Mouse (Mus musculus) adrenal gland, postnatal 10 days (tissue): ENCODE measurements at regions not wholly inside any gene's neighbourhood (a gene's known extent, or its start where the extent isn't known, plus 50 kb on each side); places are given as distances from the start of the nearest gene placed in this dataset.

ENCODE experiments used
- DNase-seq: peaks from one replicate; pipeline ENCODE4 v3.0.0; 2021; ENCODE audit warnings: mixed read lengths

DNA sequence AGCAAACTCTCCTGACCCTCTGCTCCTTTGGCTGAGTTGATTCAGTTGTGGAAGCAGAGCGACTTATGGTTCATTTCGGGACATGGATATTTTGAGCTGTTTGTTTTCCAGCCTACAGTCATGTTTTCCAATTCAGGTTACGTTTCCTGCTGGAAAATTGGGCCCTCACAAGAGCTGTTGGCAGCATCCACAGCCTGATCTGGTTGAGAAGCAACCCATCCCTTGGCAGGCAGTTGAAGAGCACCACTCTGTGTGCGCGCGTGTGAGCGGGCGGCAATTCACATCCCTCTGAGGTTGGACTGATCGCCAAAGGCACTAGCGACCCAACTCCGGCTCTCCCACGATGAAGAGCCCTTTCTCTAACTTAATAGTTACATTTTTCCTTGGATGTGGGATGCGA, 457.1 kb downstream of the Tmem38b start:
- no peak for DNase-seq

DNA sequence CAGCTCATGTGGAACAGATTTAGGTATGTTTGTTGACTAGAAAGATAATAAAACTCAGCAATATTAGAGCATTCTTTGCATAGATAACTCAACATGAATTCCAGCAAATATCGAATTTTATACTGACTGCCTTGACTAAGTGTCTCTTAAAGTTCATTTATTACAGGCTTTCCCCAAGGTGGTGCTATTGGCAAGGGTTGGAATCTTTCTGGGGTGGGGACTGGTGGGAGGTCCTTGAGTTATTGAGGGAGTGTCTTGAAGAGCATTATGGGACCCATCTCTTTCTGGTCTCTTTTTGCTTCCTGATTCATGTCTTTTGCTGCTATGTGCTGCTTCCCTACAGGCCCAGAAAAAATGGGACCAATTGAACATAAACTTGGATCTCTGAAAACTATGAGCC, 488.0 kb downstream of the Tmem38b start:
- no peak for DNase-seq

DNA sequence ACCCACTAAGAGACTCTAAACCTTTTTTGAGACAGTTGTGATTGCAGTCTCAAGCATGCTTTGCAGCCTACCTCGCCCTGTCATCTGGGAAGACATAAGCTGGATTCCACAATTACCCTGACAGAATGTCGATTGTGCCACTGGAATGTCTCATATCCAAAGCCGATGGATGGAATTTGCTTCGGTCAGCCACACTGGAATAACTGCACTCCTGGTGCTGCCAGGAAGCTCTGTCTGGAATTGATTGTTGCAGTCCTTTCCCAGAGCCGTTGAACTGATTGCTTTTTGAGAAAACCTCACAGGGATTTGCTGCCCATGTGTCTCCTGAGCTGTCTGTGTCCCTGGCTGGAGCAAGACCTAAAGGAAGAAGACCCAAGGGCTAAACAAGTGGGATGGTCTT, 499.0 kb downstream of the Tmem38b start:
- DNase-seq, result no peak

DNA sequence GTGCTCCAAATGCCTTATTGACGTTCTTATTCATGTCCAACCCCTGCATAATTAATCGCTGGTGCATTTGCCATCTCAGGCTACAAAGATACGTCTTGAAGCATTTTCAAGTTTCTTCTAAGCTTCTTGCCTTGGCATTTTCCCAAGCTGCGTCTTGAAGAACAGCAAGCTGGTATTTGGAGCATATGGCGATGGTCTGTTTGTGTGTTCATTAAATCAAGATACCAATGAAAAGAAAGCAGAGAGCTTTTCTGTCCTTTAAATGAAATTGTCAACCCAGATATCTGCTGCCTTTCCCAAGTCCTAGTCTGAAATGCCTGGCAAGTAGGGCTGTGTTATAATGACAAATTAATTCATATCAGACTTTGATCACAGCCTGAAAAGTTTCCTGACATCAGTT, 502.4 kb downstream of the Tmem38b start:
- DNase-seq, result no peak

DNA sequence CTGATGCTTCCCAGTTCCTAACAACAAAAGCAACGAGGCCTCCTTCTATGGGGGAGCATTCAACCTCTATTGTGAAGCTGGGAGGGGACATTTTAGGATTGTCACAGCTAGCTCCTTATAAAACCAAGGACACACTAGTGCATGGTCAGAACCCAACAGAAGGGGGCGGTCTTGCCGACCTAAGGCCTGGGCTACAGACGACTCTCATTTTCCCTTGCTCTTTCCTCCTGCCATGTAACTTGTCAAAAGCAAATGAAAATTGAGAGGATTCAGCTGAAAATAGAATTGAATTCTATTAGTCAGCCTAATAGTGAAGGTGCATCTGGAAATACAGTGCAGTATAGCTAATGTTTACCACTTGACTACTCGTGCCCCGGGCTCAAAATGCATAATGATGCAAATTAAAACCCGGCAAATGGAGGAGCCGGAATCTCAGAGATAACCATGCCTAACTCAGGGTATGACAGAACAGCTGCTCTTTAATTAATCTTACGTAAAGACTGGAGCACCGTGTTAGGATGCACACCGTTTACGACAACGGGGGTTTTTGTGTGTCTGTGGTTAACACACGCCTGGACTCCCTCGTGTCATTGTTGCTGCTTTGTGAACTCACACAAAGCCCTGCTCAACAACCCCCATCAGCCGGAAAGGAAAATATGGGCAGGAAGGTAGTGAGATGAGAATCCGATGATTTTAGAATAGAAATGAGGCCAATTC, 503.0 kb downstream of the Tmem38b start:
- no peak for DNase-seq

DNA sequence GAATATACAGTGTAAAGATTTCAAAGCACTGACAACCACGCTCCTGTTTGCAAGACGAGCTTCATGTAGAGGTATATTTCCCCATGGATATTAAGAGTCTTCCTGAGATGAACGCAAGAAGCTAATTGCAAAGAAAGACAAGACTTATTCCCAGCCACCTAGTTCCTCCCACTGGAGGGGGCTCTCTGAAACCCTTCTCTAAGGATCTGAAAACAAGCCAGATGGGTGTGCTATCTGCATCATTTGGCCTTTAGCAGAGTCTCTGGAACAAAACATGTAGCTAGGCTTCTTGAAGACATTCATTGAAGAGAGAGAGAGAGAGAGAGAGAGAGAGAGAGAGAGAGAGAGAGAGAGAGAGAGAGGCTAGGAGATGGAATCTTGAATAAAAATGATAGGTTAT, 504.8 kb downstream of the Tmem38b start:
- no peak for DNase-seq

DNA sequence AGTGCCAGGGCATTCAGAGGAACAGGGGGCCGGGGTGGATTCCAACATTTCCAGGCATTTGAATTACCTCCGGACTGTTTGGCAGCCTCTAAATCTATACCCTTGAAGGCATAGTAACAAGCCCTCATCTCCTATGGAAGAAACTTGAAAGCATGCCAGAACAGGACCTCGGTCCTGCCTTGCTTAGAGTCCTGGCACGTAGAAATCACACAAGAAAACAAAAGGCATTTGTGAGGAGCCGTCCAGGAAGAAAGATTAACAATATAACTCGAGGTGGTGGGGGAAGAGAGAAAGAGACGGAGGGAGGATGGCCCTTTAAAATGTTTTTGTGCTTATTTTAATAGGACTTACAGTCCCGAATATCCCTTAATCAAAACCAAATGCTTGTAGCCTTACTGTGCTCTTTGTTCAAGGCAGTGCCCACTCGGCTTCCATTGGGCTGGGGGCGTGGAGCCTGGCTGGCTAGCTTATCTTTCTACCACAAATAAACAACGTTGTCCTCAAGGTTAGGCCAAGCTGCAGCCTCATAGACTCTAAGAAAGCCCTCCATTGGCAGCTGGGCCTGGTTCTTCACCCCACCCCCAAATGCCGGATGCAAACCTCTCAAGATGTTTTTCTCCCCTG, 505.9 kb downstream of the Tmem38b start:
- no peak for DNase-seq

DNA sequence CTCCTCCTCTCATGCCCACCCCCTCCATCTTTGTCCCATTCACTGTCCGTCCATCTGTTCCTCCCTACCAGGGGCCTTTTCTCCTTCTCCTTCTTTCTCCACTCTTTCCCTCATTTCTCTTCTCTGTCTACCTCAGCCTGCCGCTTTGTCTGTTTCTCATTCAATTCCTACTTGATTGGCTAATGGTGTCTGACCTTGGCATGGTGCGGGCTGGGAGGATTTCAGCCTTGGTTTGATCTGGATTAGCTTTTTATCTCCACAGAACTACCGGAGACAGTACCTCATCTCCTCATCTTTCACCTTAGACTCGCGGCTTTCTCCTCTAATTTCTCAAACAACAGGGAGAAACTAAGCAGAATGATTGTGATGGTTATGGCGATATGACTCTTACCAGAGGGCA, 506.4 kb downstream of the Tmem38b start:
- DNase-seq, result peak; percentile 4

DNA sequence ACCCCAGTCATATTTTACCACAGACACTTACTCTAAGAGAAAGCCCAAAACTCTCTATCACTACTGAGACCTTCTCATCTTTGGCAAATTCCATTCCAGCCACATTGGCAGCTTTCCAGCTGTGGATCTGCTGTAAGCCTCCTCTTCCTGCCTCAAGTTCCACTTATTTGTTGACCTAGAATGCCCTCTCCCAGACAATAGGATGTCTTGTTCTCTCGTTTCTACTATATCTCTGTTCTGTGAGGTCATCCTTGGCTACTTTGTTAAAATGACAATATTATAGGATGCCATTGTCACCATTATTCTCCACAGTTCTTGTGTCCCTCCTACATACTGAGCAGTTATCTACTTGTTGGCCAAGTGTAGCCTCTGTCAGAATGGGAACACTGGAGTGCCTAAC, 512.7 kb downstream of the Tmem38b start:
- DNase-seq, result peak; percentile 10

DNA sequence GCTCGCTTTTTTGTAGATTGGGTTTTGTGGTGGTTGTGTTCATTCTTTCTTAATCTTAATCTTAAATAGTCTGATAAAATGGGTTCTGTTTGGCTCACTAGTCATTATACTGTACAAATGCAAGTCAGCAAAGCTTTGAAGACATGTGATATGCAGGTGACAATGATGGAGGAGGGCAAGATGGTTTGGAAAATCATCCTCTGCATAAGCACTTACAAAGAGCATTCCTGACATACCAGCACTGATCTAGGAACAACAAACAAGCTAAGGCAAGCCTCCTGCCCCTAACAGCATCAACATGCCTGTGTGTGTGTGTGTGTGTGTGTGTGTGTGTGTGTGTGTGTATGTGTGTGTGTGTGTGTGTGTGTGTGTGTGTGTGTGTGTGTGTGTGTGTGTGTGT, 514.3 kb downstream of the Tmem38b start:
- DNase-seq, result no peak

DNA sequence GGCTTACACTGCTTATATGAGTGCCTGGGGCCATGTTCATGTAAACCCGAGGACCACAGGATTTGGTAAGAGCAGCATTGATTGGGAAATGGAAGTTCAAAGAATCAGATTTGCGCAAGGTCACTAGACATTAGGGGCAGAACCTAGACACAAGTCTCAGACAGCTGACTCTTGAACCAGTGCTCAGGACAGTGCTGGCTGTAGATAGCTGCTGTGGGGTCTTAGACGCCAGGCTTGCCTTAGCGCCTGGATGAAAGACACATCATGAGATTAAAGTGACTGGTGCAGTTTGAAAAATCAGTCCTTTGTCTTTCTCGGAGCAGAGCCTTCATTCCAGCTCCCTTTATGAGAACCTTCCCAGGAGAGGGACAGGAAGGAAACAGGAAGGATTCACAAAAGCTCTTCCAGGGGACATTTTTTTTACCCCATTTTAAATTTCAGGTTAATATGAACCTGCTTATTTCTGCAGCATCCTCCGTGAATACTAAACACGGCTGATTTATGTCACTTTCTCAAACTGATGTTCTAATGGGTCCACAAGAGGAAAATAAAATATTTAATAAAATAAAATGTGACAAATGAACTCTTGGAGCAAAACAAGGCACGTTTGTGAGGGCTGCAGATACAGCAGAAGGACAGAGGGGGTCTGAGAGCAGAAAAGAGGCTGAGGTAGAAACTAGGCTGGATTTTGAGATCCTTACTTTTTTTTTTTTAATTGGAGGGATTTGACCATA, 528.0 kb downstream of the Tmem38b start:
- DNase-seq, result no peak

DNA sequence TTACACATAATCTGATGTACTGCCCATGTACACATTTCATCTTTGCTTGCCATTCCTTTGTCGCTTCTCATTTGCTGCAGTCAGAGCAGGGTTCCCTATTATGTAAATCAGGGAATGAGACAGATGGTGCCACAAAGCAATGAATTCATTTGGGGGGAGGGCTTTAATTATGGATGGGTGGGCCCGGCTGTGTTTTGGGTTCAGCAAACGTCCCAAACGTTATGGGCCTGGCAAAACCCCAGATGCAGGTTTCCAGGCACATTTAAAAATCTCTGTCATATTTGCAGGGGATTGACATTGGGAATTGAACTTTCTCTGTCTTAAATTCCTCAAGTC, 528.5 kb downstream of the Tmem38b start:
- DNase-seq, result no peak

DNA sequence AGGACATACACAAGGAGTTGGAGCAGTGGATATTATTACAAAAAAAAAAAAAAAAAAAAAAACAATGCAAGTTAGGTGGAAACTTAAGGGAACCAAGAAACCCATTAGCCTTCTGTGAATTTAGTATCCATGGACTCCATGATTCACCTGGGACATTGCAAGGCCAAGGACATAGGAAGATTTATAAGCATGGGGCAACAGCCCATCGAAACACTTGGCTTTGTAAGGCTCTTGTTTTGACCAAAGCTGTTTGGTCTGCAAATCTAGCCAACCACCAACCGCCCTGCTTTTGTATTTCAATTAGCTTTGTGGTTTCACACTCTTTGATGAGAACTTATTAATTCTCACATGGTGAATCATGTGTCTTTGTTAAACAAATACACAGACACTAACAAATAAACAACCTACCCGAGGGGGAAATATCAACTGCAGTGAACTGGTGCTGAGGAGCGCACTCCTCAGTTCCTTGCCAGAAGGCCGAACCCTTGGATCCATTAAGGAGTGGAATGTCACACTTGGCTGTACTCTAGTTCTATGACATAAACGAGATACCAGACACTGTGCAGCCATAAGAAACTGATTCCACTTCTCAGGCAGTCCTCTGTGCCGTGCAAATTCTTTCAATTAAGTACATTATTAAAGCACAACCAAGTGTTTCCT, 529.7 kb downstream of the Tmem38b start:
- peak; percentile 25 for DNase-seq

DNA sequence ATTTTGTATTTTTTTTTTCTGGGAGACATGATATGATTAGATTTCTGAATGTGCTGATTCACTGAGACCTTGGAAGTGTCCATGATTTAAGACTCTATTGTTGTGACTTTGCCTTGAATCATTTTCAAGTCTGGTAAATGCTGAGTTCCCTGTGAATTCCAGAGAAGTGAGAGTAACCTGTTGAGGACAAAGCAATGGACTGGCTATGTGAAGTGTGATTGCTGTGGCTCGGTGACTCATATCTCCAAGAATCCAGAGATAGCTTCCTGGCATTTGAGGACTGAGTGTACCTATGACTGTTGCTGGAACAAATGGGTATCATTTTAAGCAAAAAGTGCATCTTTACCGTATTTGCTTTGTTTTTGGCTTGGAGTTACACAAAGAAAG, 530.2 kb downstream of the Tmem38b start:
- peak; percentile 9 for DNase-seq

DNA sequence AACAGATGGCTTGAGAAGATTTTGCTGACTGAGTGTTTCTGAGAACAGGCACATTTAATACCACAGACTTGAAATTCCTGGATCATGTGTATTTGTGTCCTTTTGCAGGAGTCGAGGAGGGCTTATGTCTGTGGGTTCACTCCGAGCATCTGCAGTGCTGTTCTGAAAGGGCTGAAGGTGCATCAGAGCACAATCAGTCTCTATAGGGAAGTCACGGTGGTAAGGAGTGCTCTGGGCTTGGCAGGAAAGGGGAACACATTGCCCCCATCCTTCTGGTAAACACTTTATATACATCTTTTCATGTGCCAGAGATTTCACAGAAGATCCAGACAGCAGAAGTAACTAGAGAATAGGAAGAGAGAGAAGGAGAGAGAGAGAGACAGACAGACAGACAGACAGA, 545.1 kb downstream of the Tmem38b start:
- DNase-seq, result no peak

DNA sequence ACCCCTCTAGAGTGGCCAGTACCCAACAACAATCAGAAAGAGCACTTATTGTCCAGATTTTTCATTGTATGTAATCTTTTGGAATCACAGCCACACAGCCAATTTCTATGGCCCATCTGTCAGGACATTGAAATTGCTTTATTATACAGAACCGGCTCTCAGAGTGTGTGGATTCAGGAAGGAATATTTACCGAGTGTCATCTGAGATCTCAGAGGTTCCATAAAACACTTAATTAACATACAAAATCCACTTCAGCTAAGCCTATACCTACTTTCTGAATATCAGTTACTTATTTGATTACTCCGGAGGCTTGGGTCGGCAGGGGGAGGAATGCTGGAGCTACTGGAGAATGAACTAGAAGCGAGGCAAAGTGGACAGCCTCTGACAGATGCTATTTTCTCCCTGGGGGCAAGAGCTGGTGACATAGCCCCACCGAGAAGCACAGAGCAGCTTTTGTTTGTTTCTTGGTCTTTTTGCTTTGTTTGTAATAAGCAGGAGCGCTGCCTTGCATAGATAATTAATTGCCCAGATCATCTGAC, 545.6 kb downstream of the Tmem38b start:
- no peak for DNase-seq

DNA sequence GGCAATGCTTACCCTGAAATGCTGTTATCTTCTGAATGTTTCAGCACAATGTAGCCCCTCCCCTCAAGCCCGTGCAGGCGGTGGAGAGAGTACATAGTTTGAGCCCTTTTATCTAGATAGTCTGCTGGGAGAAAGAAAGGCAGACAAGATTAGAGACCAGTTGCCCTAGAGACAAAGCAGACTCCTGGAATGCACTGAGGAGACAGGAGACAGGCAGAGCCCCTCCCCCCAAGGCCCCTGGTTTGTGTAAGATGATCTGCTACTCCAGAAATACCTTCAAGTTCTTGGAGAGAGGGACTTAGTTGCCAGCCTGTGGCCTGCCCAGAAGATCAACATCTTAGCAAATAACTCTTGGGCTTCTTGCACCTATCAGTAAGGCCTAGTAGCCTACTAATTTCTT, 547.8 kb downstream of the Tmem38b start:
- no peak for DNase-seq

DNA sequence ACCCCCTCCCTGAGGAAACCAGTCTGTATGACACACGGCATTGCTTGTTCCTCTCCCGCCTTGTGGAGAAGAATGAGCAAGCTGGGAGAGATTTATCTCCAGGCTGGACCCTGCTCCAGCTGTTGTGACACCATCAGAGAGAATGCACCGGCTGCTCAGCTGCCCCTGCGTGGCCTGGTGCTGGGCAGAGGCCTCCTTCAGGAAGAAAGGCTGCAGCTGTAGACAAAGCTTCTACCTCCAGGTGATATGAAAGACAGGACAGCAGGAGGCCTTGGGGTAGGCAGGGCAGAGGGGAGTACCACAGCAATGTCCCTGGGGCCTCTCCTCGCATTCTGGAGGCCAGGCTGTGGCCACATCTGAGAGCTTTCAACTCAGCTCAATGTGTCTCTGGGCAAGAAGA, 548.6 kb downstream of the Tmem38b start:
- no peak for DNase-seq

DNA sequence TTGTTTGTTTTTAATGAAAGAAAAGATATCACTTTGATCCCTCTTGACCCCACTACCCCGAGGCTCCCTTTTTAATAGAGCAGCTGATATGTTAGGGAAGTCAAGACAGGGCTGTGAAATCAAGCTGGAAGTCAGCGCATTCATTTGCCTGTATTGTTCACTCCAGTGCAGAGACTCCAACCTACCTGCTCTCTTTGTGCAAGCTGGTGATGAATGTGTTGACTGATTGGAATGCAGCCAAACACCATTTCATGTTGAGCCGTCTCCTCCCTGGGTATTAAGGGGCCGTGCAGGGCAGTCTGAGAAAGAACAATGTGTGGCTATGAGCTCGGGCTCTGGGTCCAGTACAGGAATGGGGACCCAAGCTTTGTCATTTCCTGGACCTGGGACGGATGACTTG, 557.4 kb upstream of the Zfp462 start:
- no peak for DNase-seq

DNA sequence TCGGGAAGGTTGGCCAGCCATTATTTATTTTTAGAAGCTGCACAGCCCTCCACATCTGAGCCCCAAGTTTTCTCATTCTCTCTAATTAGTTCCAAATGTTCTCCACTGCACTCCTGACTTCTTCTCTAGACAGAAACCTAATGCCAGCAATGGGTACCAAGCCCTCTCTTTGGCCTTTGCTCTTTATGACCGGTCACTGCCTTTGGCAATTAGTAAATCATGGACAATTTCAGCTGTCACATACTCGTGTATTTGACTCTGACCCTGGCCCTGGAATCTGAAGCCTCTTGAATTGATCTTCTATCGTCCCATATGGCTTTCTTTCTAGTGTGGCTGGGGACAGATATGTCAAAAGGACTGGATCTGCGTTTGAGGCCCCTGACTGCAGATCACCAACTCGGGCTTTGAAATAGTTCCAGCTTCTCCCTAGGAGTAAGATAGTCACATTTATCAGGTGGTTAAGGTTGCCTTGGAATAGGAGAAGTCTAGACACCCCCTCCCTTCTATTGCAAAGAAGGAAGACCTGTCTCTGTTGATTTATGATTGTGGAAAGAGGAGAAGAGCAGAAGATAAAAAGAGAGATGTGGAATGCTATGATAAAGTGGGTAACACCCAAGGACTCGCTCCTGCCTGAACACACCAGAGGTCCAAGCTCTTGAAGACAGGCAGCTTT, 553.2 kb upstream of the Zfp462 start:
- no peak for DNase-seq

DNA sequence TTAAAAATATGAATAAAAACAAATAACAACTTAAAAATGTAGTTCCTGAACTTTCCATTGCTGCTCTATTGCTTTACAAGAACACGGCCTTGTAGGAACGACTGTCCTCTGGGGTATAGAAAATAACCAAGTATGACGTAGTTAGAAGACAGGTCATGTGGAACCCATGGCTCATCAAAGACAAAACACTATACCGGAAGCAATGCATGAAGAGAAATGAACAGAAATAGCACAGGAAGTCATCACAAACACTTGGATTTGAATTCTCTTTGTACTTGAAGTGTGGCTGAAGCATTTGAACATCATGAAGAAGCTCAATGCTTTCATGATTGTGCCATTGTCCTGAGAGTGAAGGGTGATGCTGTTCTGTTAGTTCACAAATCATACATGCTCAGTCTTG, 538.7 kb upstream of the Zfp462 start:
- DNase-seq, result no peak

DNA sequence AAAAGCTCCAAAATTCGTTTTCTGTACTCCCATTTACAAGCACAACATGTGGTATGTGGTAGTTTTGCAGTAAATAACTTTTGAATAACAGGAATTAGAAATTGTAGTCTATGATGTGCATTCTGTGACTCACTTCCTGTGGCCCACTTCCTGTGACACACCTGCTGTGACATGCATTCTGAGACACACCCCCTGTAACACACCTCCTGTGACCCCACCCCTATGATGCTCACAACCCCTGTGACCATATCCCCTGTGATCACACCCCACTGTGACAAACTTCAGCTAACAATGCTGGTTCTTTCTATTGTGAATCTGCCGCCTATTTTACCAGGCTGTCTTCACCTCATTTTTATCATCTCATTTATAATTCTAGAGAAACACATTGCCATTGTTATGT, 536.9 kb upstream of the Zfp462 start:
- no peak for DNase-seq

DNA sequence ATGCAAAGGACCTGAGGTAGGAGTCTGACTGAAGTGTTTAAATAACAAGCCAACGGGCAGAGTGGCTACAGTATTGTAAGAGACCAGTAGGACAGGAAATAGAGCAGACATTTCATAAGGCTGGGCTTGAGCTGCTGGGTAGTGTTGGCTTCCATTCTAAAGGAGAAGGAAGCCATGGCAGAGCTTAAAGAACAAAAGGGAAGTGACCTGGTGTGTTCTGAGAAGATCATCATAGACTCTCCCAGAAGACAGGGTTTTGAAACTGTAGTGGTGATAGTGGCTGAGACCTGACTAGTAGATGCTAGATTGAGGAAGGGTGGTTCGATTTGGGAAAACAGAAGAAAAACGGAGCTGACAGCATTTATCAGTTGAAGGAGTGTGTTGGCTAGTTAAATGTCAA, 514.1 kb upstream of the Zfp462 start:
- no peak for DNase-seq
